8 mouse cellular contexts compared by ENCODE assay signal in genomic region chr11:105936200-105936599, GRCm38 (mm10). TPM values are rescaled to one million over a fixed set of nuclear protein-coding genes. Genes with fewer than 3 reads are reported as not detected.
A peak's percentile ranks its signal among the peaks of the same experiment; 100 is the strongest.
DNase-seq lines count a peak whose midpoint lies in the region; ATAC-seq and TF ChIP-seq lines count a peak whose summit lies in the region.
"Had no signal": no experiment of that assay in that cellular context is flagged by ENCODE, and none has a peak within 500 bp of the region (broad histone marks: within the 10 kb centered on the region; RNA-seq: fewer than 3 reads in every experiment).

No protein-coding gene starts in this region.

- WGBS in forebrain, embryonic 16.5 days: 89% methylated on average over 6 of the region's 6 CpGs

- peak; percentile 62 to 68 for DNase-seq in left cerebral cortex, postnatal 10 days (ENCODE audit: extremely low spot score in 1 of 2, low spot score in 2 of 2)
- DNase-seq in left cerebral cortex, adult 2 months (ENCODE audit: extremely low spot score in 1 of 2, low spot score in 2 of 2): no peak
- DNase-seq in cerebellum, adult 18-20 months: peak; percentile 29 to 36
- peak; percentile 89 to 92 for DNase-seq in gastrocnemius, postnatal 36 days
- DNase-seq in lung, postnatal 4 days: peak; percentile 51 to 65
- no peak for DNase-seq in yolk sac, embryonic 10.5 days (ENCODE audit: low spot score)

- H3K4me1 ChIP-seq in forebrain, embryonic 16.5 days (replicated peaks; ENCODE audit: control insufficient read depth, insufficient read depth, low read length): no peaks in the 10 kb centered on the region

- TF ChIP-seq CTCF in left cerebral cortex, adult 2 months (IDR thresholded peaks at IDR 0.05): no peak

- H3K9ac ChIP-seq in forebrain, embryonic 16.5 days (replicated peaks; ENCODE audit: low read depth, low read length): no peak overlapping the region

- no peak overlapping the region for H3K4me2 ChIP-seq in forebrain, embryonic 16.5 days (ENCODE audit: low read length)

- intact Hi-C loops in left cerebral cortex, postnatal 10 days (cut with DNase I): no loop called here
- intact Hi-C loops in left cerebral cortex, adult 2 months (cut with DNase I): no loop called here
- intact Hi-C loops in gastrocnemius, postnatal 36 days (cut with DNase I): no loop called here

- no peaks in the 10 kb centered on the region for H3K27me3 ChIP-seq in forebrain, embryonic 16.5 days (replicated peaks; ENCODE audit: control insufficient read depth, insufficient read depth, low read length)

- no peak overlapping the region for H3K27ac ChIP-seq in left cerebral cortex, adult 2 months
- no peak overlapping the region for H3K27ac ChIP-seq in forebrain, embryonic 16.5 days (ENCODE audit: low read length)

- no peak for ATAC-seq in forebrain, embryonic 16.5 days

- H3K4me3 ChIP-seq in left cerebral cortex, adult 2 months: no peak overlapping the region
- H3K4me3 ChIP-seq in forebrain, embryonic 16.5 days (replicated peaks; ENCODE audit: low read length): no peak overlapping the region

- H3K36me3 ChIP-seq in forebrain, embryonic 16.5 days (ENCODE audit: control insufficient read depth, insufficient read depth): no peaks in the 10 kb centered on the region

- no peaks in the 10 kb centered on the region for H3K9me3 ChIP-seq in forebrain, embryonic 16.5 days (ENCODE audit: control insufficient read depth, low read length)

RNA-seq across cellular contexts. Expression of gene Cyb561, which starts 16.9 kb away (rescaled TPM):
- 10 to 100 TPM; 52.7 to 54.0 TPM for total RNA-seq in left cerebral cortex, postnatal 10 days (2021)
- total RNA-seq in left cerebral cortex, adult 2 months (2021): 10 to 100 TPM; 87.9 to 92.8 TPM
- total RNA-seq in gastrocnemius, postnatal 36 days (2021): 1 to 10 TPM; 4.3 to 6.0 TPM
- 30.8 and 41.4 TPM in 2 replicates for polyA plus RNA-seq in forebrain, embryonic 16.5 days (2015; fragmentation: Nextera tagmentation; extraction: Ambion mirVana)

RNA-seq across cellular contexts. Expression of gene Ace, which starts 31.5 kb away (rescaled TPM):
- 10 to 100 TPM in 1 of 2 experiments, 1 to 10 TPM in 1; 7.5 to 10.6 TPM for total RNA-seq in left cerebral cortex, postnatal 10 days (2021)
- 10 to 100 TPM in 1 of 2 experiments, 1 to 10 TPM in 1; 9.1 to 13.0 TPM for total RNA-seq in left cerebral cortex, adult 2 months (2021)
- 10 to 100 TPM; 24.1 to 34.8 TPM for total RNA-seq in gastrocnemius, postnatal 36 days (2021)
- 3.2 and 3.3 TPM in 2 replicates for polyA plus RNA-seq in forebrain, embryonic 16.5 days (2015; fragmentation: Nextera tagmentation; extraction: Ambion mirVana)

RNA-seq across cellular contexts. Expression of gene Ace3, which starts 58.3 kb away (rescaled TPM):
- not detected for total RNA-seq in left cerebral cortex, postnatal 10 days (2021)
- not detected for total RNA-seq in left cerebral cortex, adult 2 months (2021)
- not detected for total RNA-seq in gastrocnemius, postnatal 36 days (2021)
- not detected in 2 replicates for polyA plus RNA-seq in forebrain, embryonic 16.5 days (2015; fragmentation: Nextera tagmentation; extraction: Ambion mirVana)
- total RNA-seq: layer of hippocampus, postnatal 25 days had no signal

Comparison
In these comparisons a context has a peak if more than half of its experiments do, and no peak if none do; other contexts are left out.
1. DNase-seq: peak in left cerebral cortex, postnatal 10 days (2 of 2), cerebellum, adult 18-20 months (2 of 2), gastrocnemius, postnatal 36 days (2 of 2) and lung, postnatal 4 days (2 of 2); none in left cerebral cortex, adult 2 months (0 of 2) and yolk sac, embryonic 10.5 days (single experiment).
2. RNA of gene Cyb561, which starts 16.9 kb away (total RNA-seq): 87.9 to 92.8 TPM in left cerebral cortex, adult 2 months and 52.7 to 54.0 TPM in left cerebral cortex, postnatal 10 days; 4.3 to 6.0 TPM in gastrocnemius, postnatal 36 days; every median in the first group is over 4 times any median in the second.